Mouse (Mus musculus) colon, adult 2 months (tissue): ENCODE data around the gene Abca6. TPM values are rescaled to one million over a fixed set of nuclear protein-coding genes. Genes with fewer than 3 reads are reported as not detected.

Experiments
- polyA plus RNA-seq: library from polyadenylated mRNA; depleted of rRNA; stranded (reverse); fragments of >200 nt; gene quantifications from 2 replicates; pipeline ENCODE4 v1.2.3, GENCODE M21; 2012; rRNA removed

Abca6 gene
- 0.02 and 0.07 TPM in 2 replicates for polyA plus RNA-seq

GRCm38 (mm10) chr11:110251534-110251933, at the start of gene Abca6:
Abca6 (minus strand) TSS chr11:110251776.

GRCm38 (mm10) chr11:110167459-110168251, 83.9 kb downstream of the Abca6 start, which contains the start of gene Abca9:
Abca9 (minus strand) TSS chr11:110168196.

Other genes with a start within 250 kb of the Abca6 start
- 3.9 and 4.1 TPM in 2 replicates for gene Abca8a, start 155.8 kb downstream of the Abca6 start, polyA plus RNA-seq
- gene Abca9, start 83.6 kb downstream of the Abca6 start, polyA plus RNA-seq, result 0.40 and 0.52 TPM in 2 replicates
- 0.19 and 0.47 TPM in 2 replicates for gene Abca5, start 85.9 kb upstream of the Abca6 start, polyA plus RNA-seq
- 3.0 and 4.5 TPM in 2 replicates for gene Map2k6, start 147.3 kb upstream of the Abca6 start, polyA plus RNA-seq